Mouse (Mus musculus): ENCODE data around the gene Gdf3.

- TF ChIP-seq CTCF (IDR thresholded peaks at IDR 0.05; ENCODE audit: low read depth) (no peak), EP300 (optimal IDR thresholded peaks at IDR 0.05) (no peak)
Observed at GRCm38 (mm10) chr6:122579086-122579485, 30.8 kb downstream of the Gdf3 start.
